Mouse (Mus musculus): ENCODE results near the gene Cyth4. TPM values are rescaled to one million over a fixed set of nuclear protein-coding genes. Genes with fewer than 3 reads are reported as not detected.
A peak's percentile ranks its signal among the peaks of the same experiment; 100 is the strongest.

Cyth4 gene
- polyA plus RNA-seq, 1 experiment from 2014 or later: 6.2 TPM

GRCm38 (mm10) chr15:78605371-78605791 is 8.5 kb downstream of the Cyth4 start:
- 50% methylated on average over 3 of the region's 3 CpGs for WGBS
- ATAC-seq: no peak

GRCm38 (mm10) chr15:78606059-78606458 is 9.2 kb downstream of the Cyth4 start:
- Histone ChIP-seq H3K36me3 (ENCODE audit: control insufficient read depth, insufficient read depth, low read length) (no peaks in the 10 kb centered on the region), H3K4me2 (ENCODE audit: low read length) (no peak overlapping the region), H3K4me3 (ENCODE audit: low read length) (no peak overlapping the region), H3K9ac (ENCODE audit: low read depth, low read length) (no peak overlapping the region), H3K4me1 (ENCODE audit: control insufficient read depth, insufficient read depth, low read depth, low read length) (peaks cover 14% of the 10 kb centered on the region), H3K9me3 (ENCODE audit: control insufficient read depth, low read length) (no peaks in the 10 kb centered on the region), H3K27ac (ENCODE audit: low read depth, low read length) (peak overlapping the region; percentile 48; the same call in 1 of the 2 replicates), H3K27me3 (replicated peaks; ENCODE audit: control insufficient read depth, insufficient read depth, low read length) (no peaks in the 10 kb centered on the region)
- 68% methylated on average over 6 of the region's 6 CpGs for WGBS
- peak; percentile 66; the same call in 1 of the 2 replicates for ATAC-seq

More at GRCm38 (mm10) chr15:78605371-78605791, 8.5 kb downstream of the Cyth4 start:
- Histone ChIP-seq H3K27me3 (replicated peaks; ENCODE audit: control insufficient read depth, insufficient read depth, low read length) (no peaks in the 10 kb centered on the region), H3K36me3 (ENCODE audit: control insufficient read depth, insufficient read depth, low read length) (no peaks in the 10 kb centered on the region), H3K9me3 (ENCODE audit: control insufficient read depth, low read length) (no peaks in the 10 kb centered on the region), H3K9ac (ENCODE audit: low read depth, low read length) (no peak overlapping the region), H3K27ac (ENCODE audit: low read depth, low read length) (no peak overlapping the region), H3K4me1 (ENCODE audit: control insufficient read depth, insufficient read depth, low read depth, low read length) (peaks cover 10% of the 10 kb centered on the region), H3K4me3 (ENCODE audit: low read length) (no peak overlapping the region), H3K4me2 (ENCODE audit: low read length) (no peak overlapping the region)

- Histone ChIP-seq H3K4me3 (ENCODE audit: low read length) (no peak overlapping the region), H3K4me2 (ENCODE audit: low read length) (no peak overlapping the region), H3K9ac (ENCODE audit: low read depth, low read length) (no peak overlapping the region; the same call in 1 of the 2 replicates), H3K27me3 (replicated peaks; ENCODE audit: control insufficient read depth, insufficient read depth, low read length) (no peaks in the 10 kb centered on the region), H3K27ac (ENCODE audit: low read depth, low read length) (no peak overlapping the region), H3K36me3 (ENCODE audit: control insufficient read depth, insufficient read depth, low read length) (no peaks in the 10 kb centered on the region), H3K4me1 (ENCODE audit: control insufficient read depth, insufficient read depth, low read depth, low read length) (peaks cover 16% of the 10 kb centered on the region), H3K9me3 (ENCODE audit: control insufficient read depth, low read length) (no peaks in the 10 kb centered on the region)
- 75% methylated on average over 4 of the region's 4 CpGs for WGBS
- no peak for ATAC-seq
These were observed 10.6 kb downstream of the Cyth4 start for GRCm38 (mm10) chr15:78607463-78607862.

- ATAC-seq: peak; percentile 69
- Histone ChIP-seq H3K4me3 (ENCODE audit: low read length) (no peak overlapping the region), H3K4me2 (ENCODE audit: low read length) (no peak overlapping the region), H3K4me1 (ENCODE audit: control insufficient read depth, insufficient read depth, low read depth, low read length) (peaks cover 11% of the 10 kb centered on the region), H3K27ac (ENCODE audit: low read depth, low read length) (peak overlapping the region; percentile 13; the same call in 1 of the 2 replicates), H3K36me3 (ENCODE audit: control insufficient read depth, insufficient read depth, low read length) (no peaks in the 10 kb centered on the region), H3K27me3 (replicated peaks; ENCODE audit: control insufficient read depth, insufficient read depth, low read length) (no peaks in the 10 kb centered on the region), H3K9me3 (ENCODE audit: control insufficient read depth, low read length) (no peaks in the 10 kb centered on the region), H3K9ac (ENCODE audit: low read depth, low read length) (peak overlapping the region; percentile 31; the same call in 1 of the 2 replicates)
- WGBS: 35% methylated on average over 12 of the region's 12 CpGs
These were observed 14.0 kb downstream of the Cyth4 start for GRCm38 (mm10) chr15:78610705-78611462.

GRCm38 (mm10) chr15:78614536-78614935 is 17.7 kb downstream of the Cyth4 start:
- Histone ChIP-seq H3K9me3 (ENCODE audit: control insufficient read depth, low read length) (no peaks in the 10 kb centered on the region), H3K9ac (ENCODE audit: low read depth, low read length) (no peak overlapping the region)
- 88% methylated on average over 7 of the region's 7 CpGs for WGBS

GRCm38 (mm10) chr15:78616973-78617372 is 20.1 kb downstream of the Cyth4 start:
- WGBS: 77% methylated on average over 2 of the region's 2 CpGs
- no peak overlapping the region for H3K27ac ChIP-seq (ENCODE audit: low read depth, low read length)
- no peak overlapping the region for H3K4me2 ChIP-seq (ENCODE audit: low read length)
- H3K27me3 ChIP-seq (replicated peaks; ENCODE audit: control insufficient read depth, insufficient read depth, low read length): peaks cover 2% of the 10 kb centered on the region; the same call in 1 of the 2 replicates
- no peak for ATAC-seq
- no peaks in the 10 kb centered on the region for H3K9me3 ChIP-seq (ENCODE audit: control insufficient read depth, low read length)
- H3K4me1 ChIP-seq (ENCODE audit: control insufficient read depth, insufficient read depth, low read depth, low read length): no peaks in the 10 kb centered on the region
- no peak overlapping the region for H3K4me3 ChIP-seq (ENCODE audit: low read length)
- H3K36me3 ChIP-seq (ENCODE audit: control insufficient read depth, insufficient read depth, low read length): no peaks in the 10 kb centered on the region
- H3K9ac ChIP-seq (ENCODE audit: low read depth, low read length): no peak overlapping the region

More at GRCm38 (mm10) chr15:78614536-78614935, 17.7 kb downstream of the Cyth4 start:
- Histone ChIP-seq H3K4me1 (ENCODE audit: control insufficient read depth, insufficient read depth, low read depth, low read length) (peaks cover 6% of the 10 kb centered on the region; the same call in 1 of the 2 replicates), H3K36me3 (ENCODE audit: control insufficient read depth, insufficient read depth, low read length) (no peaks in the 10 kb centered on the region), H3K27me3 (replicated peaks; ENCODE audit: control insufficient read depth, insufficient read depth, low read length) (no peaks in the 10 kb centered on the region), H3K27ac (ENCODE audit: low read depth, low read length) (no peak overlapping the region), H3K4me2 (ENCODE audit: low read length) (no peak overlapping the region), H3K4me3 (ENCODE audit: low read length) (no peak overlapping the region)
- no peak for ATAC-seq

GRCm38 (mm10) chr15:78623426-78623825 is 26.6 kb downstream of the Cyth4 start:
- Histone ChIP-seq H3K9me3 (ENCODE audit: control insufficient read depth, low read length) (no peaks in the 10 kb centered on the region), H3K27me3 (replicated peaks; ENCODE audit: control insufficient read depth, insufficient read depth, low read length) (peaks cover 2% of the 10 kb centered on the region; the same call in 1 of the 2 replicates), H3K4me1 (ENCODE audit: control insufficient read depth, insufficient read depth, low read depth, low read length) (peaks cover 6% of the 10 kb centered on the region; the same call in 1 of the 2 replicates), H3K4me3 (ENCODE audit: low read length) (no peak overlapping the region), H3K36me3 (ENCODE audit: control insufficient read depth, insufficient read depth, low read length) (no peaks in the 10 kb centered on the region), H3K9ac (ENCODE audit: low read depth, low read length) (no peak overlapping the region), H3K4me2 (ENCODE audit: low read length) (no peak overlapping the region), H3K27ac (ENCODE audit: low read depth, low read length) (no peak overlapping the region)
- WGBS: 11% methylated on average over 5 of the region's 5 CpGs
- ATAC-seq: peak; percentile 18; the same call in 1 of the 2 replicates

- H3K9ac ChIP-seq (ENCODE audit: low read depth, low read length): no peak overlapping the region
These were observed 27.6 kb downstream of the Cyth4 start for GRCm38 (mm10) chr15:78624431-78624950.

GRCm38 (mm10) chr15:78624961-78625360 is 28.1 kb downstream of the Cyth4 start:
- Histone ChIP-seq H3K9me3 (ENCODE audit: control insufficient read depth, low read length) (no peaks in the 10 kb centered on the region), H3K4me2 (ENCODE audit: low read length) (no peak overlapping the region), H3K27ac (ENCODE audit: low read depth, low read length) (no peak overlapping the region), H3K36me3 (ENCODE audit: control insufficient read depth, insufficient read depth, low read length) (no peaks in the 10 kb centered on the region), H3K4me1 (ENCODE audit: control insufficient read depth, insufficient read depth, low read depth, low read length) (peaks cover 6% of the 10 kb centered on the region; the same call in 1 of the 2 replicates), H3K4me3 (ENCODE audit: low read length) (no peak overlapping the region), H3K27me3 (replicated peaks; ENCODE audit: control insufficient read depth, insufficient read depth, low read length) (peaks cover 2% of the 10 kb centered on the region; the same call in 1 of the 2 replicates), H3K9ac (ENCODE audit: low read depth, low read length) (no peak overlapping the region)
- ATAC-seq: no peak
- 50% methylated on average over 3 of the region's 3 CpGs for WGBS

More at GRCm38 (mm10) chr15:78624431-78624950, 27.6 kb downstream of the Cyth4 start:
- no peak overlapping the region for H3K4me3 ChIP-seq (ENCODE audit: low read length)
- peaks cover 6% of the 10 kb centered on the region; the same call in 1 of the 2 replicates for H3K4me1 ChIP-seq (ENCODE audit: control insufficient read depth, insufficient read depth, low read depth, low read length)
- H3K27me3 ChIP-seq (replicated peaks; ENCODE audit: control insufficient read depth, insufficient read depth, low read length): peaks cover 2% of the 10 kb centered on the region; the same call in 1 of the 2 replicates
- 10% methylated on average over 13 of the region's 13 CpGs for WGBS
- peak; percentile 86 for ATAC-seq
- H3K4me2 ChIP-seq (ENCODE audit: low read length): no peak overlapping the region
- peak overlapping the region; percentile 41; the same call in 1 of the 2 replicates for H3K27ac ChIP-seq (ENCODE audit: low read depth, low read length)
- H3K9me3 ChIP-seq (ENCODE audit: control insufficient read depth, low read length): no peaks in the 10 kb centered on the region
- H3K36me3 ChIP-seq (ENCODE audit: control insufficient read depth, insufficient read depth, low read length): no peaks in the 10 kb centered on the region

Data from hindbrain, embryonic 16.5 days (tissue).